Mouse (Mus musculus): ENCODE results near the gene Gtf2a1l. TPM values are rescaled to one million over a fixed set of nuclear protein-coding genes. Genes with fewer than 3 reads are reported as not detected.

The Gtf2a1l gene
- total RNA-seq, 2 experiments from 2014 or later: 0.47 to 0.63 TPM

- peak; percentile 90 to 96 for DNase-seq (ENCODE audit: low spot score in 2 of 2)
These were observed 15.6 kb upstream of the Gtf2a1l start for GRCm38 (mm10) chr17:88652702-88653374.

GRCm38 (mm10) chr17:88653375-88653769, 15.1 kb upstream of the Gtf2a1l start:
- no peak for DNase-seq (ENCODE audit: low spot score in 2 of 2)

- DNase-seq (ENCODE audit: low spot score in 2 of 2): no peak
These were observed 9.9 kb upstream of the Gtf2a1l start for GRCm38 (mm10) chr17:88658510-88658909.

GRCm38 (mm10) chr17:88666076-88666475, 2.4 kb upstream of the Gtf2a1l start:
- DNase-seq (ENCODE audit: low spot score in 2 of 2): no peak

GRCm38 (mm10) chr17:88669921-88670320, 1.5 kb downstream of the Gtf2a1l start:
- DNase-seq (ENCODE audit: low spot score in 2 of 2): no peak

GRCm38 (mm10) chr17:88670800-88671199, 2.3 kb downstream of the Gtf2a1l start:
- DNase-seq (ENCODE audit: low spot score in 2 of 2): no peak

GRCm38 (mm10) chr17:88675310-88676309, 7.2 kb downstream of the Gtf2a1l start:
- DNase-seq (ENCODE audit: low spot score in 2 of 2): no peak

GRCm38 (mm10) chr17:88688226-88688625, 19.8 kb downstream of the Gtf2a1l start:
- no peak for DNase-seq (ENCODE audit: low spot score in 2 of 2)

- DNase-seq (ENCODE audit: low spot score in 2 of 2): no peak
These were observed 28.3 kb downstream of the Gtf2a1l start for GRCm38 (mm10) chr17:88696656-88697333.

GRCm38 (mm10) chr17:88700901-88701300, 32.4 kb downstream of the Gtf2a1l start:
- DNase-seq (ENCODE audit: low spot score in 2 of 2): no peak

GRCm38 (mm10) chr17:88702345-88702744, 33.9 kb downstream of the Gtf2a1l start:
- DNase-seq (ENCODE audit: low spot score in 2 of 2): no peak

- DNase-seq (ENCODE audit: low spot score in 2 of 2): no peak
These were observed 34.7 kb downstream of the Gtf2a1l start for GRCm38 (mm10) chr17:88703112-88703511.

GRCm38 (mm10) chr17:88706231-88706649, 37.8 kb downstream of the Gtf2a1l start:
- DNase-seq (ENCODE audit: low spot score in 2 of 2): no peak

GRCm38 (mm10) chr17:88749646-88750045, 81.2 kb downstream of the Gtf2a1l start:
- no peak for DNase-seq (ENCODE audit: low spot score in 2 of 2)

- peak; percentile 50 to 51 for DNase-seq (ENCODE audit: low spot score in 2 of 2)
These were observed 84.5 kb downstream of the Gtf2a1l start for GRCm38 (mm10) chr17:88752827-88753471.

- no peak for DNase-seq (ENCODE audit: low spot score in 2 of 2)
These were observed 85.0 kb downstream of the Gtf2a1l start for GRCm38 (mm10) chr17:88753472-88753857.

- DNase-seq (ENCODE audit: low spot score in 2 of 2): no peak
These were observed 87.3 kb downstream of the Gtf2a1l start for GRCm38 (mm10) chr17:88755776-88756175.

GRCm38 (mm10) chr17:88758003-88758437, 89.6 kb downstream of the Gtf2a1l start:
- peak; percentile 35 to 63 for DNase-seq (ENCODE audit: low spot score in 2 of 2)

- DNase-seq (ENCODE audit: low spot score in 2 of 2): no peak
These were observed 95.1 kb downstream of the Gtf2a1l start for GRCm38 (mm10) chr17:88763396-88764135.

GRCm38 (mm10) chr17:88764136-88764485, 95.7 kb downstream of the Gtf2a1l start:
- no peak for DNase-seq (ENCODE audit: low spot score in 2 of 2)
